Comparison of ENCODE assay signal across 42 mouse cellular contexts in genomic region chr8:43299796-43300195, GRCm38 (mm10). TPM values are rescaled to one million over a fixed set of nuclear protein-coding genes. Genes with fewer than 3 reads are reported as not detected.
"Had no signal": no experiment of that assay in that cellular context is flagged by ENCODE, and none has a peak within 500 bp of the region (broad histone marks: within the 10 kb centered on the region; RNA-seq: fewer than 3 reads in every experiment).

No protein-coding gene starts in this region.

- H3K4me1 ChIP-seq: heart, embryonic 13.5 days; heart, embryonic 15.5 days; hindbrain, embryonic 10.5 days; hindbrain, embryonic 12.5 days; intestine, embryonic 15.5 days; liver, embryonic 13.5 days; liver, embryonic 15.5 days had no signal

- H3K9me3 ChIP-seq: heart, embryonic 13.5 days; heart, embryonic 15.5 days; hindbrain, embryonic 12.5 days; intestine, embryonic 15.5 days; limb, embryonic 12.5 days; liver, embryonic 13.5 days; liver, embryonic 15.5 days had no signal

- H3K27me3 ChIP-seq: heart, embryonic 13.5 days; heart, embryonic 15.5 days; hindbrain, embryonic 12.5 days; intestine, embryonic 15.5 days; limb, embryonic 12.5 days; liver, embryonic 13.5 days; liver, embryonic 15.5 days had no signal

- H3K36me3 ChIP-seq: heart, embryonic 13.5 days; heart, embryonic 15.5 days; hindbrain, embryonic 10.5 days; hindbrain, embryonic 12.5 days; intestine, embryonic 15.5 days; limb, embryonic 12.5 days; liver, embryonic 13.5 days; liver, embryonic 15.5 days had no signal

- H3K4me3 ChIP-seq: heart, adult 2 months; heart, embryonic 13.5 days; heart, embryonic 15.5 days; hindbrain, embryonic 10.5 days; hindbrain, embryonic 12.5 days; intestine, embryonic 15.5 days; limb, embryonic 12.5 days; liver, embryonic 13.5 days; liver, embryonic 15.5 days had no signal

- H3K27ac ChIP-seq: heart, adult 2 months; heart, embryonic 13.5 days; heart, embryonic 15.5 days; hindbrain, embryonic 10.5 days; hindbrain, embryonic 12.5 days; hindbrain, embryonic 14.5 days; intestine, embryonic 15.5 days; limb, embryonic 12.5 days; liver, embryonic 13.5 days; liver, embryonic 15.5 days had no signal

- DNase-seq: gastrocnemius, postnatal 25 days; heart, adult 2 months; heart, postnatal 4 days; kidney, adult 18-20 months; kidney, adult 8-10 months; kidney, postnatal 10 days; kidney, postnatal 25 days; layer of hippocampus, adult 9-11 months; layer of hippocampus, postnatal 36 days; left cerebral cortex, postnatal 4 days; liver; liver, embryonic 13.5 days; liver, postnatal 0 days had no signal

RNA-seq across cellular contexts. Expression of gene Zfp42, which starts 7.0 kb away (rescaled TPM):
- total RNA-seq: gastrocnemius, adult 18-20 months; gastrocnemius, adult 8-10 months; gastrocnemius, postnatal 25 days; gastrocnemius, postnatal 4 days; granulocyte monocyte progenitor cell, adult 5-6 weeks; heart, adult 2 months; heart, postnatal 25 days; heart, postnatal 4 days; layer of hippocampus, adult 18-20 months; layer of hippocampus, adult 8-10 months; layer of hippocampus, postnatal 14 days; layer of hippocampus, postnatal 36 days; left cerebral cortex, adult 18-20 months; left cerebral cortex, adult 8-10 months; left cerebral cortex, postnatal 10 days; left cerebral cortex, postnatal 25 days; left cerebral cortex, postnatal 4 days had no signal
- polyA plus RNA-seq: heart, adult 2 months; heart, embryonic 11.5 days; heart, embryonic 13.5 days; heart, embryonic 15.5 days; heart, postnatal 0 days; hindbrain, embryonic 10.5 days; hindbrain, embryonic 12.5 days; hindbrain, embryonic 14.5 days; hindbrain, embryonic 16.5 days; inflammation-experienced regulatory T-cells, adult 6 months; intestine, embryonic 15.5 days; intestine, postnatal 0 days; kidney, embryonic 14.5 days; kidney, embryonic 16.5 days; large intestine, adult 2 months; liver, embryonic 11.5 days; liver, embryonic 13.5 days; liver, embryonic 15.5 days; liver, postnatal 0 days had no signal
